In the genomic region with DNA sequence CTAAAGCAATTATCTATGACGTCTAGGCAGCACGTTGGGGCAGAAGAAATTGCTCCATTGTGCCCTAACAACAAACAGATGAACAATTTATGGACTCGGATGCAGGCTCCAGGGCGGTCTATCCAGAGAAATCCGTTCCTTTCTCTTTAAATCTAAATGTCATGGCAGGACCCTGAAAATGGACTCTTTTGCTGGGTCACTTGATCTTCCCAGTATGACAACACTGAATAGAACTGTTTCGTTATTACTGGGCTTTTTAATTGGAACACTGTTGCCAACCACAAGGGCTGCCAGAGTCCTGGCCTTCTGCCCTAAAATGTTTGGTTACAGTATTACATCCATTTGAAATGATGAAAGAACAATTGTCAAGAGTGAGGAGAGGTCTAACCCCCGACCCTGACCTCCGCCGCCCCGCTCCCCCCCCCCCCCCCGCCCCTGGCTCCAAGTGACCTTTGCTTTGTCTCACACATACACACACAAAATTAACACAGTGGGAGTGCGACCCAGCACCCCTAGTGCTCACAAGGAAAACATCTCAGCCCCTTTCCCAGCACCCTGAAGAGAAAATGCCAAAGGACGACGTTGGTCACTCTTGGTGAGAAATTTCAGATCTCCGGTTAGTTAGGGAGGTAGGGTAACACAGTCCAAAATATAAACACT, we compare ENCODE assay signal across 8 mouse cellular contexts. TPM values are rescaled to one million over a fixed set of nuclear protein-coding genes. Genes with fewer than 3 reads are reported as not detected.
A peak's percentile ranks its signal among the peaks of the same experiment; 100 is the strongest.
DNase-seq lines count a peak whose midpoint lies in the region; ATAC-seq lines count a peak whose summit lies in the region.

No protein-coding gene starts in this region.

- H3K4me2 ChIP-seq in kidney, embryonic 15.5 days: peak overlapping the region; percentile 73
- peak overlapping the region; percentile 58 for H3K4me2 ChIP-seq in embryonic facial prominence, embryonic 11.5 days (ENCODE audit: low read depth, low read length)
- peak overlapping the region; percentile 54 for H3K4me2 ChIP-seq in midbrain, embryonic 14.5 days (ENCODE audit: low read length)

- intact Hi-C loops in left cerebral cortex, postnatal 14 days (cut with DNase I): no loop called here

- no peaks in the 10 kb centered on the region for H3K27me3 ChIP-seq in kidney, embryonic 15.5 days
- H3K27me3 ChIP-seq in embryonic facial prominence, embryonic 11.5 days (ENCODE audit: control insufficient read depth, insufficient read depth, low read length): no peaks in the 10 kb centered on the region
- H3K27me3 ChIP-seq in midbrain, embryonic 14.5 days (ENCODE audit: control insufficient read depth, insufficient read depth, low read length): no peaks in the 10 kb centered on the region

- peaks cover 8% of the 10 kb centered on the region for H3K4me1 ChIP-seq in kidney, embryonic 15.5 days
- no peaks in the 10 kb centered on the region; the same call in 1 of the 2 replicates for H3K4me1 ChIP-seq in embryonic facial prominence, embryonic 11.5 days (ENCODE audit: control insufficient read depth, insufficient read depth, low read length)
- H3K4me1 ChIP-seq in midbrain, embryonic 14.5 days (ENCODE audit: control insufficient read depth, insufficient read depth, low read length): no peaks in the 10 kb centered on the region

- no peaks in the 10 kb centered on the region for H3K36me3 ChIP-seq in kidney, embryonic 15.5 days
- H3K36me3 ChIP-seq in embryonic facial prominence, embryonic 11.5 days (replicated peaks; ENCODE audit: control insufficient read depth, insufficient read depth, low read depth, low read length): no peaks in the 10 kb centered on the region
- no peaks in the 10 kb centered on the region for H3K36me3 ChIP-seq in midbrain, embryonic 14.5 days (ENCODE audit: control insufficient read depth, insufficient read depth, low read length)

- H3K4me3 ChIP-seq in kidney, embryonic 15.5 days (replicated peaks): peak overlapping the region; percentile 46
- H3K4me3 ChIP-seq in embryonic facial prominence, embryonic 11.5 days (ENCODE audit: low read depth, low read length): peak overlapping the region; percentile 28
- peak overlapping the region; percentile 23 for H3K4me3 ChIP-seq in midbrain, embryonic 14.5 days (replicated peaks; ENCODE audit: low read depth, low read length)

- H3K9ac ChIP-seq in kidney, embryonic 15.5 days: peak overlapping the region; percentile 53
- peak overlapping the region; percentile 57 for H3K9ac ChIP-seq in embryonic facial prominence, embryonic 11.5 days (replicated peaks; ENCODE audit: low read length)
- H3K9ac ChIP-seq in midbrain, embryonic 14.5 days (replicated peaks; ENCODE audit: low read length): 0 out of 2 replicates have a peak overlapping the region, but pooled peaks have one; percentile 44

- no peak overlapping the region for H3K27ac ChIP-seq in kidney, embryonic 15.5 days
- peak overlapping the region; percentile 8; the same call in 1 of the 2 replicates for H3K27ac ChIP-seq in embryonic facial prominence, embryonic 11.5 days (replicated peaks; ENCODE audit: low read depth, low read length)
- H3K27ac ChIP-seq in midbrain, embryonic 14.5 days (replicated peaks; ENCODE audit: low read depth, low read length): no peak overlapping the region

- no peaks in the 10 kb centered on the region for H3K9me3 ChIP-seq in kidney, embryonic 15.5 days (replicated peaks)
- H3K9me3 ChIP-seq in embryonic facial prominence, embryonic 11.5 days (replicated peaks; ENCODE audit: control insufficient read depth, low read length): no peaks in the 10 kb centered on the region
- H3K9me3 ChIP-seq in midbrain, embryonic 14.5 days (ENCODE audit: control insufficient read depth, low read length): no peaks in the 10 kb centered on the region

- DNase-seq in kidney, postnatal 4 days: no peak
- no peak for DNase-seq in embryonic facial prominence, embryonic 11.5 days (ENCODE audit: low spot score)
- DNase-seq in midbrain, embryonic 14.5 days: no peak
- DNase-seq in left cerebral cortex, postnatal 14 days (ENCODE audit: low spot score in 2 of 2): no peak
- DNase-seq in thymus, postnatal 25 days: no peak
- no peak for DNase-seq in cerebellum, postnatal 25 days

- WGBS in kidney, embryonic 15.5 days: 23% methylated on average over 15 of the region's 15 CpGs
- WGBS in embryonic facial prominence, embryonic 11.5 days: 11% methylated on average over 11 of the region's 15 CpGs
- WGBS in midbrain, embryonic 14.5 days: 26% methylated on average over 15 of the region's 15 CpGs

- no peak for ATAC-seq in kidney, embryonic 15.5 days (replicated peaks; ENCODE audit: low FRiP score)
- ATAC-seq in embryonic facial prominence, embryonic 11.5 days (replicated peaks; ENCODE audit: insufficient number of reproducible peaks, low FRiP score, low TSS enrichment, low read depth): 0 out of 2 replicates have a peak, but pooled peaks have one; percentile 18
- ATAC-seq in inflammation-experienced regulatory T-cells, adult 6 months: peak; percentile 44
- no peak for ATAC-seq in midbrain, embryonic 14.5 days (ENCODE audit: low FRiP score, low TSS enrichment)

RNA-seq across cellular contexts. Expression of gene Hfe, which starts 0.8 kb away (rescaled TPM):
- 6.4 and 7.7 TPM in 2 replicates for polyA plus RNA-seq in kidney, embryonic 15.5 days (2015; fragmentation: Nextera tagmentation; extraction: Ambion mirVana)
- polyA plus RNA-seq in embryonic facial prominence, embryonic 11.5 days (2014; fragmentation: Nextera tagmentation; extraction: Ambion mirVana): 4.3 and 4.6 TPM in 2 replicates
- 1 to 10 TPM in 1 of 3 experiments, under 1 TPM in 1, not detected in 1; 0.32 to 1.7 TPM for polyA plus RNA-seq in inflammation-experienced regulatory T-cells, adult 6 months (2017; shearing (Covaris generic))
- 0.77 and 3.9 TPM in 2 replicates for polyA plus RNA-seq in midbrain, embryonic 14.5 days (2014; fragmentation: Nextera tagmentation; extraction: Ambion mirVana)
- total RNA-seq in left cerebral cortex, postnatal 14 days (2021): 1 to 10 TPM; 2.9 to 3.1 TPM

RNA-seq across cellular contexts. Expression of gene Hist1h4c, which starts 11.6 kb away (rescaled TPM):
- 7.5 and 8.5 TPM in 2 replicates for polyA plus RNA-seq in kidney, embryonic 15.5 days (2015; fragmentation: Nextera tagmentation; extraction: Ambion mirVana)
- polyA plus RNA-seq in embryonic facial prominence, embryonic 11.5 days (2014; fragmentation: Nextera tagmentation; extraction: Ambion mirVana): 6.1 TPM in 2 replicates
- 1 to 10 TPM; 2.1 to 9.3 (median 4.2) TPM for polyA plus RNA-seq in inflammation-experienced regulatory T-cells, adult 6 months (2017; shearing (Covaris generic))
- polyA plus RNA-seq in midbrain, embryonic 14.5 days (2014; fragmentation: Nextera tagmentation; extraction: Ambion mirVana): 2.9 and 4.3 TPM in 2 replicates
- total RNA-seq in left cerebral cortex, postnatal 14 days (2021): 100 to 1,000 TPM; 100 to 103 TPM

RNA-seq across cellular contexts. Expression of gene Hist1h1t, which starts 14.2 kb away (rescaled TPM):
- polyA plus RNA-seq in kidney, embryonic 15.5 days (2015; fragmentation: Nextera tagmentation; extraction: Ambion mirVana): 0.31 TPM in 1 of 2 replicates, not detected in the other
- not detected in 2 replicates for polyA plus RNA-seq in embryonic facial prominence, embryonic 11.5 days (2014; fragmentation: Nextera tagmentation; extraction: Ambion mirVana)
- not detected for polyA plus RNA-seq in inflammation-experienced regulatory T-cells, adult 6 months (2017; shearing (Covaris generic))
- not detected in 2 replicates for polyA plus RNA-seq in midbrain, embryonic 14.5 days (2014; fragmentation: Nextera tagmentation; extraction: Ambion mirVana)
- under 1 TPM in 1 of 2 experiments, not detected in 1; 0.40 TPM for total RNA-seq in left cerebral cortex, postnatal 14 days (2021)

RNA-seq across cellular contexts. Expression of gene Hist1h2bc, which starts 25.8 kb away (rescaled TPM):
- polyA plus RNA-seq in kidney, embryonic 15.5 days (2015; fragmentation: Nextera tagmentation; extraction: Ambion mirVana): 65.3 and 71.8 TPM in 2 replicates
- 25.1 and 27.3 TPM in 2 replicates for polyA plus RNA-seq in embryonic facial prominence, embryonic 11.5 days (2014; fragmentation: Nextera tagmentation; extraction: Ambion mirVana)
- polyA plus RNA-seq in inflammation-experienced regulatory T-cells, adult 6 months (2017; shearing (Covaris generic)): 1 to 10 TPM in 2 of 3 experiments, under 1 TPM in 1; 0.52 to 3.6 (median 3.3) TPM
- 13.1 and 17.3 TPM in 2 replicates for polyA plus RNA-seq in midbrain, embryonic 14.5 days (2014; fragmentation: Nextera tagmentation; extraction: Ambion mirVana)
- total RNA-seq in left cerebral cortex, postnatal 14 days (2021): 10 to 100 TPM; 25.0 to 27.3 TPM

RNA-seq across cellular contexts. Expression of gene Hist1h2ac, which starts 26.1 kb away (rescaled TPM):
- polyA plus RNA-seq in kidney, embryonic 15.5 days (2015; fragmentation: Nextera tagmentation; extraction: Ambion mirVana): 1.3 and 1.5 TPM in 2 replicates
- polyA plus RNA-seq in embryonic facial prominence, embryonic 11.5 days (2014; fragmentation: Nextera tagmentation; extraction: Ambion mirVana): 1.4 and 2.2 TPM in 2 replicates
- under 1 TPM; 0.43 to 0.47 (median 0.47) TPM for polyA plus RNA-seq in inflammation-experienced regulatory T-cells, adult 6 months (2017; shearing (Covaris generic))
- 0.57 and 0.67 TPM in 2 replicates for polyA plus RNA-seq in midbrain, embryonic 14.5 days (2014; fragmentation: Nextera tagmentation; extraction: Ambion mirVana)
- 1 to 10 TPM; 1.9 to 2.0 TPM for total RNA-seq in left cerebral cortex, postnatal 14 days (2021)

Comparison
In these comparisons a context has a peak if more than half of its experiments do, and no peak if none do; other contexts are left out.
1. ATAC-seq: peak in embryonic facial prominence, embryonic 11.5 days (single experiment) and inflammation-experienced regulatory T-cells, adult 6 months (single experiment); none in kidney, embryonic 15.5 days (single experiment) and midbrain, embryonic 14.5 days (single experiment).
2. Peak in every context shown above with its lines, with median percentiles within 50 percentile points of each other: H3K4me2 ChIP-seq, H3K4me3 ChIP-seq and H3K9ac ChIP-seq.